Mouse (Mus musculus) intestine, embryonic 16.5 days (tissue): Measurements from ENCODE around the gene Tcam1. TPM values are rescaled to one million over a fixed set of nuclear protein-coding genes. Genes with fewer than 3 reads are reported as not detected.

ENCODE experiments used
- ATAC-seq: fragments of 200-750 bp; cut with Nextera tagmentation; 2 replicates; pipeline ENCODE4 v1.8.0; 2017; ENCODE audit warnings: moderate TSS enrichment, moderate library complexity
- H3K27ac ChIP-seq: fragments of 300-500 bp; sonication (generic); 2 replicates; pipeline ENCODE4 v1.5.1; 2014; ENCODE audit warnings: mild to moderate bottlenecking, low read length
- H3K27me3 ChIP-seq: fragments of 300-500 bp; sonication (generic); replicated peaks from 2 replicates; pipeline ENCODE4 v1.6.1; 2014; ENCODE audit warnings: low read length, control low read depth, mixed read lengths; ENCODE audit not compliant: control insufficient read depth, insufficient read depth
- H3K36me3 ChIP-seq: fragments of 300-500 bp; sonication (generic); 2 replicates; pipeline ENCODE4 v1.6.1; 2014; ENCODE audit warnings: low read length, control low read depth; ENCODE audit not compliant: control insufficient read depth, insufficient read depth
- H3K4me1 ChIP-seq: fragments of 300-500 bp; sonication (generic); 2 replicates; pipeline ENCODE4 v1.6.1; 2014; ENCODE audit warnings: low read length, control low read depth, mixed read lengths; ENCODE audit not compliant: control insufficient read depth, insufficient read depth
- H3K4me2 ChIP-seq: fragments of 300-500 bp; sonication (generic); 2 replicates; pipeline ENCODE4 v1.6.1; 2014; ENCODE audit warnings: low read depth, low read length, control low read depth
- H3K4me3 ChIP-seq: fragments of 300-500 bp; sonication (generic); 2 replicates; pipeline ENCODE4 v1.5.1; 2014; ENCODE audit warnings: mild to moderate bottlenecking, low read length
- H3K9ac ChIP-seq: fragments of 300-500 bp; sonication (generic); 2 replicates; pipeline ENCODE4 v1.6.1; 2014; ENCODE audit warnings: low read depth, low read length
- H3K9me3 ChIP-seq: fragments of 300-500 bp; sonication (generic); 2 replicates; pipeline ENCODE4 v1.6.1; 2016; ENCODE audit warnings: low read length, control low read depth; ENCODE audit not compliant: control insufficient read depth
- WGBS: fragments of 180-500 bp; shearing (Covaris S2); extraction: QIAGEN DNeasy Blood & Tissue Kit; methylation state at CpG from one replicate; pipeline ENCODE4 v1.1.7; 2014; 5-methylcytosine and 5-hydroxymethylcytosine counted together
- polyA plus RNA-seq: library from polyadenylated mRNA; unstranded; fragments of >200 nt; fragmentation: Nextera tagmentation; extraction: Ambion mirVana; gene quantifications from 2 replicates; pipeline ENCODE4 v1.2.1, GENCODE M21; 2015

Gene Tcam1
- polyA plus RNA-seq, 1 experiment from 2014 or later = 0.27 TPM

DNA sequence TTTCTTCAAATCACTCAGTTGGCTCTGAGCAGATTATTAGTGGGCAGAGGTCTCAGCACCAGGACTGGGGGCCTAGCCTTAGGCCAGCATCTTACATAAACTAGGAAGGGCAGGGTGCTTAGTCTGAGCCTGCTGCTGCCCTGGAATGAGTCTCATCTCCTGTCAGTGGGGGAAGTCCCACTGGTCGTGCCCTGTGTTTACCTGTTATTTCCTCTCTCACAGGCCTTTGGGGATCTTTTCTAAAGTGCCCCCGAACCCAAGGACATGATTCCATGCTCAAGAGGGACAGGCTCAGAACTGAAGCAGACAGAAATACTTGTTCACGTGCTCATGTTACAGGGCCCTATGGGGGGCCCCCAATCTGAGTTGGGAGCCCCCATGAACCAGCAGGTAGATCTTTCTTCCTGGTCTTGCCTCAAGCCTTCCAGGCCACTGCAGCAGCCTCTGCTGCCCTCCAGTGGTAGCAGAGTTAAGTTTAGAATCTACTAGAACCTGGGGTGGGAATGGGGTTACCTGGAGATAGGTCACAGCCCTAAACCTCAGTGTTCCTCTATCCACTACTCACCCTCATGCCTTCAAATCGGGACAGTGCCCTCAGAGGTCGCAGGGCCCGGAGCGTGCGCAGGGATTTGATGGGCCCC lies 49.2 kb downstream of the Tcam1 start:
- Histone ChIP-seq H3K4me2 (no peak overlapping the region), H3K4me1 (no peaks in the 10 kb centered on the region), H3K4me3 (no peak overlapping the region), H3K27me3 (no peaks in the 10 kb centered on the region), H3K9ac (0 out of 2 replicates have a peak overlapping the region, but pooled peaks have one; percentile 5), H3K27ac (no peak overlapping the region), H3K9me3 (no peaks in the 10 kb centered on the region), H3K36me3 (no peaks in the 10 kb centered on the region)
- 0 out of 2 replicates have a peak, but pooled peaks have one; percentile 43 for ATAC-seq
- WGBS = 63% methylated on average over 8 of the region's 8 CpGs

DNA sequence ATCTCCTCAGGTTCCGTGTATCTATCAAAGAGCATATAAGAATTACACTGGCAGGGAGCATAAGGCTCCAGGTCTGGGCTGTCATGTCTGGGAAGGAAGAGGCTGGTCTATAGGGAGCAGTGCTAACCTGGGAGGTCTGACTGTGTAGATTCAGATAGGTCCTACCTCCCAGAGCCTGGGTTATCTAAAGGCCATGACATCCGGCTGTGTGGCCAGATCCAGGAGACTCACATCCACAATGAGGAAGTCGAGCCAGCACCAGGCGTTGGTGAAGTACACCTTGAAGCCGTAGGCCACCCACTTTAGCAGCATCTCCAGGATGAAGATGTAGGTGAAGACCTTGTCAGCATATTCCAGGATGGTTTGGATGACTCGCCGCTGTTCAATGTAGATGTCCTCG lies 50.0 kb downstream of the Tcam1 start:
- Histone ChIP-seq H3K4me3 (no peak overlapping the region), H3K9me3 (no peaks in the 10 kb centered on the region), H3K27me3 (no peaks in the 10 kb centered on the region), H3K9ac (no peak overlapping the region), H3K36me3 (no peaks in the 10 kb centered on the region), H3K27ac (no peak overlapping the region), H3K4me2 (no peak overlapping the region), H3K4me1 (no peaks in the 10 kb centered on the region)
- ATAC-seq = no peak
- 87% methylated on average over 8 of the region's 8 CpGs for WGBS

DNA sequence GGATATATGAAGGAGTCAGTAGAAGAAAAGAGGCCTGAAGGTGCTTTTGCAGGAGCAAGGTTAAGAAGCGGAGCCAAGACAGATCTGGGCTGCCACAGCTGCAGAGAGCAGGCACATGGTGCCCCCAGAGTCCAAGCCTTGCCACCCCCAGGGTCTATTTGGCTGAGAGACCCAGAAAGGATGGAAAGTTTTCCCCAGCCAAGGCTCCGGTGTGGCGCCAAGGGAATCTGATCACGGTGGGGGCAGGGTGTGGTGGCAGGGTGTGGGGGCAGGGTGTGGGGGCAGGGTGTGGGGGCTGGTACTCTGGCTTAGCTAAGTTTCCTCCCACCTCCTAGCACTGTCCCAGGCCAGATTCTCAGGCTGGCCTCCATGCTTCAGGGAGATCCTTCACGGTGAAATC lies 52.0 kb downstream of the Tcam1 start:
- H3K27me3 ChIP-seq = no peaks in the 10 kb centered on the region
- ATAC-seq = no peak
- H3K9me3 ChIP-seq = no peaks in the 10 kb centered on the region
- H3K27ac ChIP-seq = no peak overlapping the region
- H3K9ac ChIP-seq = no peak overlapping the region
- 43% methylated on average over 5 of the region's 5 CpGs for WGBS
- H3K4me3 ChIP-seq = no peak overlapping the region
- no peaks in the 10 kb centered on the region for H3K36me3 ChIP-seq
- H3K4me2 ChIP-seq = no peak overlapping the region
- no peaks in the 10 kb centered on the region for H3K4me1 ChIP-seq

DNA sequence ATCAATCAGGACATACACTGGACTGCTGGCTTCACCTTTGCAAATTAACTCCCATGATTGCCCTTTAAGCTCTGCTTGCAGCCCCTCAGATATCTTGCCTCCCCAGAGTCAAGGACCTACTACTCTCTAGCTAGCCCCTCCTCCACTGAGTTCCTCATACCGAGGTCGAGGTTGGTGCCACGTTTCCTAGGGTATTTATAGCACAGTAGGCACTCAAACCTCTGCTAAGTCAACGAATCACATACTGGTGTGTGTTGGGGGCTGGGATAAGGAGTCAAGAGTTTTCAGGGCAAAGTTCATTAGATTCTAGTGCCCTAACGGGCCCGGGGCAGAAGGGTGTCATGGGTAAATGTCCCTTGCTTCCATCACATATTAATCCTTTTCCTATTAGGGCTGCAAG lies 52.7 kb downstream of the Tcam1 start:
- no peak overlapping the region for H3K4me3 ChIP-seq
- no peaks in the 10 kb centered on the region for H3K4me1 ChIP-seq
- H3K27ac ChIP-seq = no peak overlapping the region
- H3K27me3 ChIP-seq = no peaks in the 10 kb centered on the region
- H3K9me3 ChIP-seq = no peaks in the 10 kb centered on the region
- H3K4me2 ChIP-seq = no peak overlapping the region
- no peak overlapping the region for H3K9ac ChIP-seq
- no peaks in the 10 kb centered on the region for H3K36me3 ChIP-seq
- 0 out of 2 replicates have a peak, but pooled peaks have one; percentile 37 for ATAC-seq
- WGBS = 39% methylated on average over 6 of the region's 6 CpGs

DNA sequence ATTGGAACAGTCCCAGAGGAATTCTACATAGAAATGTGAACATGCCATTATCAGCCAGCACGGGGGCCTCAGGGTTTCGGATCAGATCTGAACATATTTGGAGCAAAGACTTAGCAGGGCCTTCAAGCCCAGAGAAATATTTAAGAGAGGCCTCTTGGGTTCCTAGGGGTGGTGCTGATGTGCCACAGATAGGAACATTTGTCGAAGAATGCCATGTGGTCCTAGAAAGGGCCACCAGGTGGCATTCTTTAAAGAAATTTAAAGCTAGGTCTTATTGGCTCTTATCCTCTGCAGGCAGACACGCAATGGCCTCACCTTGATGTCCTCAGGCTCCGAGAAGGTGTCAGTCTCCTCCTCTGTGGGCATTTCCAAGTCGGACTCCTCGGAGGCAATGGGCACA lies 53.2 kb downstream of the Tcam1 start:
- H3K27me3 ChIP-seq = no peaks in the 10 kb centered on the region
- no peak overlapping the region for H3K27ac ChIP-seq
- WGBS = 54% methylated on average over 7 of the region's 7 CpGs
- no peaks in the 10 kb centered on the region for H3K36me3 ChIP-seq
- H3K4me3 ChIP-seq = no peak overlapping the region
- no peak overlapping the region for H3K4me2 ChIP-seq
- H3K9ac ChIP-seq = no peak overlapping the region
- H3K4me1 ChIP-seq = no peaks in the 10 kb centered on the region
- no peak for ATAC-seq
- no peaks in the 10 kb centered on the region for H3K9me3 ChIP-seq

DNA sequence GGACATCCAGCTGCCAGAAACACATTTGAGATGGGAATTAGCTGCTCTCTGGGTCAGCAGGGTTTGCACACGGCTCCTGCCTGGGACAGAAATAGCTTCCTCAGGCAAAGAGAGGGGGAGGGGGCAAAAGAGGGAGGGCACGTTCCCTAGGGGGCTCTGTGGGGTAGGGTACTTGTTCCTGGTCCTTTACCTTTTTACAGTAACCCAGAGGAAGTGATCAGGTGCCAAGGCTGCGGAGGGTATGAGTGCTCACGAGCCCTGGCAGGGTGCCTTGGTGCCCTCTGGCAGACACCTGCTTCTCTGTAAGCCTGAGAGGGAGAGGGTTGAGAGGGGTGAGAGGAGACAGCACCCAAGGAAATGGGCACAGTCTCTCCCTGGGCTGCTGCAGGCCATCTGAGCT lies 56.0 kb downstream of the Tcam1 start:
- H3K9me3 ChIP-seq = no peaks in the 10 kb centered on the region
- H3K9ac ChIP-seq = no peak overlapping the region
- H3K4me2 ChIP-seq = no peak overlapping the region
- no peaks in the 10 kb centered on the region for H3K36me3 ChIP-seq
- H3K27ac ChIP-seq = no peak overlapping the region
- WGBS = 53% methylated on average over 4 of the region's 4 CpGs
- H3K4me1 ChIP-seq = no peaks in the 10 kb centered on the region
- H3K27me3 ChIP-seq = no peaks in the 10 kb centered on the region
- H3K4me3 ChIP-seq = no peak overlapping the region
- ATAC-seq = no peak

DNA sequence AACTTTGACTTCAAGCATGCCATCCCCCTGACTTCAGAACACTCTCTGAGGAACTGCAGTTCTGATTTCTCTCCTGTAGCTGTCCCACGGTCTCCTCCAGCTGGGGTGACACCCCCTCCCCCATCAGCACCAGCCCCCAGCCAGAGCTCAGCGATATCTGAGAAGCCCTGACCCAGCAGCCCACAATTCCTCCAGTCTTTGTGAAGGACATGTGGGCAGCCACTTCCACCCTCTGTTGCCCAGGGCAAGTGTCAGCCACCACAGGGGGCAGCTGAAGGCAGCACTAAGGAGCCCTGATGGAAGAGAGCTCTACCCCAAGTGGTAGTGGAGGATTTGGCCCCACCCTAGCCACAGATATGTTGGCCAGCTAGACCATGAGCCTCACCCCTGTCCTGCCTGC lies 57.6 kb downstream of the Tcam1 start:
- Histone ChIP-seq H3K9me3 (no peaks in the 10 kb centered on the region), H3K9ac (no peak overlapping the region), H3K27me3 (no peaks in the 10 kb centered on the region), H3K4me3 (no peak overlapping the region), H3K27ac (no peak overlapping the region), H3K4me1 (no peaks in the 10 kb centered on the region), H3K36me3 (no peaks in the 10 kb centered on the region), H3K4me2 (no peak overlapping the region)
- WGBS = 7% methylated on average over 2 of the region's 2 CpGs
- no peak for ATAC-seq

DNA sequence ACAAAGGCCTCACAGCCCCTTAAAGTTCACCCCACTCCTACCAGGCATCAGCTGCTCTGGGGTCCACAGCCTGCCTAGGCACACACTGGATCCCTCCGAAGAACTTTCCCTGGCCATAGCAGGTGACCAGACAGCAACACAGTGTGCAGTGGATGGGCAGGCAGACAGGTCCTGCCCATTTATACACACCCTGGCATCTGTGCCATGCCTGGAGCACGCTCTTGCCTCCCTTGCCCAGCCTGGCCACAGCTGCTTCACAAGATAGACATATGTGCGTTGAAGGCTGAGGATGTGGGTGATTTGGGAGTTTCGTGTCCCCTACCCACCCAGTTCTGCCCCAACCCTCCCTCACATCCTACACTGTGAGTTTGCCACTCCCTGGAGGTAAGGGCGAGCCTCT lies 61.6 kb downstream of the Tcam1 start:
- no peaks in the 10 kb centered on the region for H3K27me3 ChIP-seq
- no peak overlapping the region for H3K4me2 ChIP-seq
- H3K4me3 ChIP-seq = no peak overlapping the region
- no peak overlapping the region for H3K9ac ChIP-seq
- no peak for ATAC-seq
- no peaks in the 10 kb centered on the region for H3K36me3 ChIP-seq
- no peaks in the 10 kb centered on the region for H3K4me1 ChIP-seq
- H3K27ac ChIP-seq = no peak overlapping the region
- no peaks in the 10 kb centered on the region for H3K9me3 ChIP-seq
- WGBS = 80% methylated on average over 5 of the region's 5 CpGs
